Mouse (Mus musculus) kidney, postnatal 36 days (tissue): ENCODE results near the gene Lsp1.
A peak's percentile ranks its signal among the peaks of the same experiment; 100 is the strongest.

Experiments used
- DNase-seq, 2 experiments: peaks; one replicate each; pipeline ENCODE4 v3.0.0; 2021 to 2022; ENCODE audit warnings: mixed read lengths in 2 of 2

The Lsp1 gene

DNA sequence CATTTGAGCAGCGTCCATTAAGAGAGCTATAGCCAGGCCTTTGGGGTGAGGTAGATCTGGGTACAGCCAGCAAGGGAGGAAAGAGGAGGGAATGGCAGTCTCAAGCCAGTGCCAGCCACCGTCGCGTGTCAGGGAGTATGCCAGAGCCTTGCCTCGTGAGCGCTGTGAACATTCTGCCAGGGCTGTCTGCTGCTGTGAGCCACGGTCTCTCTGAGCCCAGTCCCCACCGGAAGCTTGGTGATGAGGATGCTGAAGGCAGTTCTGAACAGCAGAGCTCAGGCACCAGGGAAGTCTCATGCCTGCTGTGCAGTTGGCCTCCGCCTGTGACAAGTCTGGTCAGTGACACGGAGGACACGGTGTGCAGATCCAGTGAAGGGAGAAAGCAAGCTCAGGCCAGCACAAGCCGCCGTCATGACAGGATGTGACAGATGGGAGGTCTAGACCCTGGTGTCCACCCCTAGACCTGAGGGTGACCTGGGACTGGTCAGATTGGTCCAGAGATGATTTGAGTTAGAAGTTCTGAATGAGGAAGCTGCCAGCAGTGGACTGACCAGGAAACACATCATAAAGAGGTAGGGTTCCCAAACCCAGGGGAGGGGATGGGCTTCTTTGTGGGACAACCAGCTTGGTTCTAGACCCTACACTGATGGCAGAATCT, 16.3 kb downstream of the Lsp1 start:
- no peak for DNase-seq

DNA sequence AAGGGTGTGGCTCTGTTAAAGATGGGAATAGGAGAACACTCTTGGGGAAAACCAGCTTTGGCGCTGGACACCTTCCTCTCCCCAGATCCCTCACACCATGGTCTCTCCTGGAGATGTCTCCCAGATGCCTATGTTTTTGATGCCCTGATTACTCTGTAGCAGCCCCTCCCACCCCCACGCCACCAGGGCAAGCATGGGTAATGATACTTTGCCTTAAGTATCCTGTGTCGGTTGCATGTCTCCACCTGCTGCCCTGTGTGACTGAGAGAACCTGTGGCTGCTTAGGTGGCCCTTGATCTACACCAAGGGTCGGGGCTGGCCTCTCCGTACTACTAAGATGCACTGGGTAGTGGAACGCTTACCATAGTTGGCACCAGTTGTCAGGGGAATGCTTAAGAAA, 17.4 kb downstream of the Lsp1 start:
- DNase-seq = no peak

DNA sequence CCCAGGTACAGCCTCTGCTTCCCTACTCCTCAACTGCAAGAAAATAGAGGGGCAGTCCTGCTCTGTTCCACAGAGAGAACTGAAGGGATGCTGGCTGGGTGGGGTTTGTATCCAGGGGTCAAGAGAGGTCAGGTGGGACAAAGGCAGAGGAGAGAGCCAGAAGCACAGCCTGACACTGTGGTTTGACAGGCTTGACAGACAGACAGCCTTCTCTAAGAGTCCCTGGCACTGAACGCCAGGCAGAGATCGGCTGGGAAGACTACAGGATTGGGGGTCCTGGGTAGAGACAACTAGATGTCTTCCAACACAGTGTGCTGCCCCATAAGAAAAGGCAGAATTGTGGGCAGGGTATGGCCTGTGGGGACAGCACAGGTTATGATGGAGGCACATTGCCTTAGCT, 18.0 kb downstream of the Lsp1 start:
- DNase-seq = no peak

DNA sequence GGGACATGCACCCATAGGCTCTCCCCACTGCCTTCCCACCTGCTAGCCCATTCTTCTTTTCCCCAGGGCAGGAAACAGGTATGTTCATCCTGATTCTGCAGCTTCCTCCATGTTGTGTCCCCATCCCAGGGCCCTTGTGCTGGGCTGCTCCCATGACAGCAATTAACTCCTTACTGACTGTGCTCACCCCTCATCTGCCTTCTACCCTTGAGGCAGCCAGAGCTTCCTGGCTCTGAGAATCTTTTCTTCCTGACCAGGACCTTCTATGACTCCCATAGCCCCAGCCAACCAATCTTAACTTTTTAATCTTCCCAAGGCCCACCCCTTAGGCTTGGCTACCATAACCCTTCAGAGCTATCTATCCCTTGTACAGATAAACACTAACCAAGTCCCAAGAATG, 18.7 kb downstream of the Lsp1 start:
- no peak for DNase-seq

DNA sequence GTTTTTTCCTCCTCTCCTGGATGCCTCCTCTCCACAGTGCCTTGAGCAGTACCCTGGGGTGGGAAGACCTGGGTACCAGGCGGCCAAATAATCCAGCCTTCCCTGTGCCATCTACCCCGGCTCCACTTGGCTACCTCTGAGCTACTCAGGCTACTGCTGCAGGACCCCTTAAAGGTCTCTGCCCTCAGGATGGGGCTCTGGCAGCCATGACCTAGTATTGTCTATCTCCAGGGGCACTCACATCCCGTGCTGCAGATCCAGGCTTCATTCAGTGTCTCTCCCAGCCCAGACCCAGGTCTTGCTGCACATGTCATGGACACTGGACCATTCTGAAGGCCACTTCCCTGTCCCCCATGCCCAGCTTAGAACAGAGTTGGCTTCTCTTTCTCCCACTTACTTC, 19.3 kb downstream of the Lsp1 start:
- DNase-seq = no peak

DNA sequence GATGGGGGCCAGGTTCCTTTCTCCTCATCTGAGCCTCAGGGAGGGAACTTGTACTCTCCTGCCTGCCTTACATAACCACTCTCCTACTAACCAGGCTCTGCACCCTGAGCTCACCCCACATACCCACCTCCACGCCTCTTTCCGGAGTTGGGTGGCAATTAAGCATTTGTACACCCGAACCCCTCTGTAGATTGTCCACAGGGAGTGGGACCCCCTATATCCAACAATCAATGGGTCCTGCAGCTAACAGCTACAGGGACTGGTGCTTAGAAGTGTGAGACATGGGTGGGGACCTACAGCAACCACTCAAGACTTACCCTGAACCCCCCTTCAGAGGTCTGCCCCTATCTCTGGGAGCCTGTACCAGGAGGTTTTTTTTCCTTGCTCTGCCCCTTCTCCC, 20.1 kb downstream of the Lsp1 start:
- no peak for DNase-seq

DNA sequence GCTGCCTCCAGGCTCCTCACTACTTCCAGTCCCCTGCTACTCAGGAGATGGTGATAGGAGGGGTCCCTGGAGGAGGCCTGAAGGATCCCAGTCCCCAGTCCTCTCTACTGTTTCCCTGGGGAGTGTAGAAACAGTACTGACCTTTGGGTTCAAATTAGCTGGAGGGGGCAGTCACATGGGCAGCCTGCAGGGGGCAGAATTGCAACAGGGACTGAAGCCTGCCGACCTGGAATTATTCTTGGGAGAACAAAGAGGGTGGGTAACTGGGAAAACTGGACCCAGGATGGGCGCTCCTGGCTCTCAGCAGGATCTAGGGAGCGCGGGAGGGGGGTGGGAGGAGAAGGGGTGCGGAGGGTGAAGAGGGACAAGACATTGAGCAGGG, 20.6 kb downstream of the Lsp1 start:
- DNase-seq = peak; percentile 31 to 69

DNA sequence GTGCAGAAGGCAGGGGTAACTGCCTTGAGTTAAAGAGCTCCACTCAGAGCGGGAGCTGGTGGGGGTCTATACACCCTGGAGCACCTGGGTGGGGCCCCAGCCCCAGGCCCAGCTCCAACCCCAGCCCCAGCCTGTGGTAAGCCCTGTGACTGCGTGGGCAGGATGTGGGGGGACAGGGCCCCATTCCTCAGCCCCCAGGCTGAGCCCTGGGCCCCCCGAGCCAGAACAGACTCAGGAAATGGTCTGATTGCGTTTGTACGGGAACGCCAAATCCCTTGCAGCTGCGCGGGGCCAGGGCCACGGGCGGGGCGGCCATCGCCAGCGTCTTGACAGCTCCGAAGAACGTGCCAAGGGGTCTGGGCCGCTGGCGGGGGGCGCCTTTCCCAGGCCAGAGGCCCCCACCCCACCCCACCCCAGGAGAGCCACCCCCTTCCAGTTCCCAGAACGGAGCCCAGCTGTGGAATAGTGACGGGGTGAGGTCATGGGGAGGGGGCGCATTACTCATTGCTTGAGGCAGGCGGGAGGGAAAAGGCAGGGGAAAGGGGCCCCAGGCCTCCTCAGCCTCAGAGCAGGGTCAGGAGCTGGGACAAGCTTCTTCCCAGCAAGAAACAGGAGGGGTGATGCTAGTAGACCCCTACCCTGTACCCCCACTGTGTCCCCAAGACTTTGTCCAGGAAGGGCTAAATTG, 21.1 kb downstream of the Lsp1 start:
- no peak for DNase-seq

DNA sequence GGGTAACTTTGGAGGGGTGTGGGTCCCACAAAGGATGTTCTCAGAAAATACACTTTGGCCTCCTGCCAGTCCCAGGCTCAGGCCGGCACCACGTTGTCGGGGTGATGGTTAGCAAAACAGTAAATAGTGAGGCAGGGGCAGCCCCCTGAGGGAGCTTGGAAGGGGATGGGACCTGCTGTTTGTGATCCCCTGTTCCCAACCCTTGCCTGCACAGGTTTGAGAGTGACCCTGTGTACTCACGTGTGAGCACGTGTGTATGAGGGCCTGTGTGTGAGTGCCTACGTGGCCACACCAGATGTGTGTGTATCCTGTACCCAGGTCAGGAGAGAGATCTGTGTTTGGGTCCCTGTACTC, 21.6 kb downstream of the Lsp1 start:
- DNase-seq = no peak

DNA sequence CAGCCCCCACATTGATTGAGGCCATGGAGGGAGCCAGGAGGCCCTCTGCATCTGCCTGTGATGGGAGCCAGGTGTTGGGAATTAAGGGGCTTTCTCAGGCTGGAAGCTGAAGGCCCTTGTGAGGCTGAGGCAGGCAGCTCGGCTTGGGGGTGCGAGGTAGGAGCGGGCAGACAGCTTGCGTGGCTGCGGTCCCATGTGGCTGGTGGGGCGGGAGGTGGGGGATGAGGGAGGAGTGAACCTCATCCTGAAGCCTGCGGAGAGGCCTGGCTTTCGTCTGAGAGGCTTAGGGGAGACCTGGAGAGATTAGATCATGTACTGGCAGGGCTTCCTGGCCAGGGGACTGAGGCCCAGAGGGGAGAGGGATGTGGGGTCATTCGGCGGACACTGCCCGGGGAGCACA, 22.5 kb downstream of the Lsp1 start:
- no peak for DNase-seq

DNA sequence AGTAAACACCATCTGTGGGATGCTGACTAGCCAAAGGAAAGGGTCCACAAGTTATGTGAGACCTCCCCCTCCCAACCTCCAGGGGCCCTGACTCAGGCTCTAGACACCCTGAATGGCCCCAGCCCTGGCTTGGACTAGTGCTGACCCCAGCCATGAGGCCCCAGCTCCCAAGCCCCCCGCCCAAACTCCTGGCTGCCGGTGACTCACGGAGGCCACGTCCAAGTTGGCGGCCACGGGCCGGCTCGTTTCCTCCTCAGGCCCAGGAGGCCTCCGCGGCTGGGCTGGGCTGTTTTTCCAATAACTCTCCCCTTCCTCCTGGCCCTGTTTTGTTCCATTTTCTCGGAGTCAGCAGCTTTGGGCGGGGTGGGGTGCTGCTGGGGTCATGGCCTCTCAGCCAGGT, 24.2 kb downstream of the Lsp1 start:
- no peak for DNase-seq

DNA sequence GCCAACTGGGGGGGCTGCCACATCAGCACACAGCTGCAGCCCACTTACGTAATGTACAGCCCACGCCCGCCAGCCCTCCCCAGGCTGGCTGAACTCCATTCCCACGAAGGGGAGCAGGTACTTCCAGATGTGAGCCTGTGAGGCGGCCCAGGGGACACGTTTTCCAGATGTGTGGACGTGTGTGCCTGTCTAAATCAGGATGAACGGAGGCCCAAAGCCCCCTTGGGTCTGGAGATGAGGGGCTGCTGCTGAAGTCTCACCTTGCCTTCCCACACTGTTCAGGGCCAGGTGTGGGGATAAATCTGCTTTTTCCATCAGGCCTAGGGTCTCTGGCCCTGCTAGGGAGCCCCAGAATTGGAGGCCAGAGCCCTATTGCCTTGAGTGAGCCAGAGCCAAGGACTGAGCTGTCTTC, 26.1 kb downstream of the Lsp1 start:
- DNase-seq = no peak

DNA sequence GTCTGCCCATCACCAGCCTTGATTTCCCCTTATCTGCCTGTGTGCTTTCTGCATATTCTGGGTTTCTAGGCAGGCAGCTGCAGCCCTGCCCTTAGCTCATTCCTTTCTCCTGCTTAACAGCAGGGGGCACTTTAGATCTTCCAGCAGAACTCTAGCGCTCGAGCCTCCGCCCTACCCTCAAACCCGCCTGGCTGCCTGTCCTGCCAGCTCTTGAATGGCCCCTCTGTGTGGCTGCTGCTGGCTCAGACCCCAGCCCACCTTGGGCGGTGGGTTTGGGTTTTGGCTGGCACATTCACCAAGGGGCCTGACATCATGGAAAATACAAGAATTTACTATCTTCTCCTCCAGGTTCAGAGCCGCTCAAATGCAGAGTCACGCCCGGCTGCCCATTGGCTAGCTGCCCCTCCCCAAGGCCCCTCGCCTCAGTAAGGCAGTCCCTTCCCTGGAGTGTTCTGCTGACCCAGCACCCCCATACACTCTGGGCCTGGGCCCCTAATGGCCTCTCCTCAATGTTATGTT, 26.8 kb downstream of the Lsp1 start:
- DNase-seq = peak; percentile 17 to 34

DNA sequence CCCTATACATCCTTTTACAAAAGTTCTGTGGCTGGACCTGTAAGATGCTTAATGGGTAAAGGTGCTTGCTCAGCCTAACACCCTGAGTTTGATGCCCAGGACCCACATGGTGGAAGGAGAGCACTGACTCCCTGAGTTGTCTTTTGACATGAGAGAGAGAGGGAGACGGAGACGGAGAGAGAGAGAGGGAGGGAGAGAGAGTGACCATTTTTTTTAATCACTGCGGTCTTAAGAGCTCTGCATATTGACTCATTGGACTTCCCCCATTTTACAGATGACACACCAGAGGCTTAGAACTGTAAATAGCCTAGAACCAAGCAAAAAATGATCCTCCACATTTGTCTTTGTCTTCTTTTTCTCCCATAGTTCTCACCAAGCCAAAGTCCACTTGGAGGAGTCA, 27.4 kb downstream of the Lsp1 start:
- DNase-seq = no peak

DNA sequence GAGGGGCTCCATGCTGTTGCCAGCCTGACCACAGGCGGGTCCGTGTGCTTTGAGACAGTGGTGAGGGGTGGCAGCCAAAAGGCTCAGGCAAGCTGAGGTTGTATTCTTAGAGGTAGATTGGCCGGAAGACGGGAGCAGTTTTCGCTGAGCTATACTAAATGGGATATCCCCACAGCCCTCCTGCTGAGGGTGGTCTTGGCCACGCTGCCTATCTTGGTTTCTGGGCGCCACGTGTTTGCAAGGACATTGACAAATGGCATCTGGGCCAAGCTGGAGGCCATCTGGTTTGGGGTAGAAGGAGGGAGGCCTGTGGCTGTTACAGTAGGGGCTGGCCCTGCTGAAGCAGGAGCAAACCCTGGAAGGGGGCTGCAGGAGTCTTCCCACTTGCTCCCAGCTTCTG, 32.9 kb downstream of the Lsp1 start:
- DNase-seq = no peak

DNA sequence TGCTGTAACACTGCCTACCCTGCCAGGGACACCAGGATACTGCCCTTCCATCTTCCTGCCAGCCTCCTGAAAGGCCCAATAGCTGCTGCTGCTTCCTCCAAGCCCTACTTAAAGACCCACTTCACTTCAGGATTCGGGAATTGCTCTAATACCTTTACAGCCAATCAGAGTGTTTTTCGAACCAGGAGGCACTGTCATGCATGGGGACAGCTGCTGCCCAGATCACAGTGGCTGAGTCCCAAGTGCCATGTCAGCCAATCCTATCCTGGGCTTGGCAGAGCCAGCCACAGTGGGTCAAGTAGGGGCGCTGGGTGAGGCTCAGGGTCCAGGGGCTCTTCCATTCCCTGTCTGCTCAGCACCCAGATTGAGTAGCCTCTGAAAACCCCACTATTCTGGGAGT, 35.5 kb downstream of the Lsp1 start:
- DNase-seq = no peak

DNA sequence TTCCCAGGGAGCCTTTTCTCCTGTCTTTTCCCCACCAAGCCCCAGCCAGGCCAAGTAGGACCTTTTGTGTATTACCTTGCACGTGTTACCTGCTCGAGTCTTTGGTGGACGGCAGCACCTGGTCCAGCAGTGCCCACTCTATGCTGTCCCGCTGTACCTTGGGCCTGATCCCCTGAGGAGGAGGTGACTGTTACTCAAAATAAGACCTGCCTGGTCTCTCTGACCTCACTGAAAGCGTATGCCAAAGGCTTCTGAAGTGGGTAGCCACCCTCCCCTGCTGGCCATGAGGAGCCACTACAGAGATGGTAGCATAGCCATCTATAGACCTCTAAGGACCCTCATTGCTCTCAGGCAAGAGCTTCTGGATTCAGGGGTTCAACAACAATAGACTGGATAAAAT, 36.2 kb downstream of the Lsp1 start:
- DNase-seq = no peak

DNA sequence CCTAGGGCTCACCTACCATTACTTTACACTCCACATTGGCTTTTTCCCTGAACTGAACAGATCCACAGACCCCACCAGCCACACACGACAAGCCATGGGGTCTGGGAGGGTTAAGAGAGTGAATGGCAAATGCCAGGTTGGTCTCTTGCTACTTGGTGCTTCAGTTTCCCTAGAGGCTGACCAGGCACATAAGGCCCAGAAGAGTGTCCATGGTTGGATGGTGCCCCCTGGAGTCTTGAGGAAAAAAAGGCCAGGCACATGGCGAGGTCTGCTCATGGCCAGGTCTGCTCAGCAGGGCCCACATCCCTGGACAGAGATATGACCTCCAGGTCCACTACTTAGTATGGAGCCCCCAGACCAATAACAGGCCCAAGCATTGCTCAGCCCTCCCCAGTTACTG, 37.2 kb downstream of the Lsp1 start:
- peak in 1 of 2 experiments; percentile 43 for DNase-seq

DNA sequence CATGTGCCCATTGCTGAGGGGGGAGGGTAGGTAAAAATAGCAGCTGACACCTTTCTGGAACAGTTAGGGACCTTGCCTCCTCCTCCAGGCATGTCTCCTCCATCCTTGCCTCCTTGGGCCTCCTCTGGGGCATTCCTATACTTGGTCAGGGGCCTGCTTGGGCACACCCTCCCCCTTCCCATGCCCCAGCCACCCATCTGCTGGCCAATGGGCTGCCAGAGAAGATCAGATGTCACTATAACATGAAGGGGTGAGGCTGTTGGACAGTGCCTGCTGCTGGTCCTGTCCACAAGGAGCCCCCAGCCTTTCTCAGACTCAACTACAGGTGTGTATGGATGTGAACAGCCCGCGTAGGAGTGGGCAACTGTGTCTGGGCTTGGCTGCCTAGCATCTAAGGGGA, 38.0 kb downstream of the Lsp1 start, which contains the start of gene Tnnt3:
Gene Tnnt3 (plus strand): TSS at position 262 of the 400 bp plus-strand sequence.
- DNase-seq = no peak

DNA sequence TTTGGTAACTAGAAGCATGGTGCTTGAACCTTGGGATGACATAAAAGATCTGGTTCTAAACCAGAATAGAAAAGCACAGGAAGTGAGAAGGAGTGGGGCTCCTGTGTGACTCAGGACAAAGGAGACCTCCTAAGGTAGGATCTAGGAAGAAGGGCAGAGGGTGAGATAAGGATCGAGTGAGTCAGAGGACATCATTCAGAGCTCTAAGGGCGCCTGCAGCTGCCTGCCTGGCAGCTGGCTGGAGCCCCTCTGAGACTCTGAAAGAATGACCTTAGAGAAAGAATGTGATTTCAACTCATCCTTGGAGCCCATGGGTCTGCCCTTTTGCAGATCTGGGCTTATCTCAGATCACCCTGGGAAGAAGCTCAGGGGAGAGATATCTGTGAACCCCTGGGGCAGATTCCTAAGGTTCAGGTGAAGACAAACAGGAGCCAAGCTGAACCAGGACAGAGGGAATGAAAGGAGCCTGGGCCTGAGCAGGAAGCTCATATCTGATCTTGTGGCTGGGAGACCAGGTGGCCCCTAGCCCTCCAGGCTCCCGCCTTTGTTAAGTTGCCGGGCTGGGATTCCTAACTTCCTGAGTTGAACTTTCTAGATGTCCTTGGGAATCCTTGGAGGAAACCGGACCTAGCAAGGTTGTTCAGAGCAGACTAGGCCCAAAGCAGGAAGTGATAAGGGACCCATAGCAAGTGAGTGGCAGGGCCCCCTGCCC, 38.6 kb downstream of the Lsp1 start:
- no peak for DNase-seq

DNA sequence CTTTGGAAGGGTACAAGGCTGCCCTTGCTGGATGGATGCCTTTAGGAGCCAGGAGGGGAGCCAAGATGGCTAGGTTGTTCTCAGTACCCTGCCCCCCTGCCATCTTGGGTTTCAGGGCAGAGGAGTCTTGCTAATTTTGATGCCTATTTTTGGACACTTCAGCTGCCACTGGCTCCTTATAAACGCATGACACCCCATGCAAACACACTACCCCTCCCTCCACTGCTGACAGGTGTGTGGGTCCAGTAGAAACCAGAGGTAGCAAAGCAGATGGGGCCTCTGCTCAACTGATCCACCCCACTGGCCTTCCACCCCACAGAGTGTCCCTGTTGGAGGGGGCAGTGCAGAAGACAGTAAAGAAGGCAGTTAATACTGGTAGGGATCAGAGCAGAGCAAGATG, 39.4 kb downstream of the Lsp1 start:
- DNase-seq = no peak

DNA sequence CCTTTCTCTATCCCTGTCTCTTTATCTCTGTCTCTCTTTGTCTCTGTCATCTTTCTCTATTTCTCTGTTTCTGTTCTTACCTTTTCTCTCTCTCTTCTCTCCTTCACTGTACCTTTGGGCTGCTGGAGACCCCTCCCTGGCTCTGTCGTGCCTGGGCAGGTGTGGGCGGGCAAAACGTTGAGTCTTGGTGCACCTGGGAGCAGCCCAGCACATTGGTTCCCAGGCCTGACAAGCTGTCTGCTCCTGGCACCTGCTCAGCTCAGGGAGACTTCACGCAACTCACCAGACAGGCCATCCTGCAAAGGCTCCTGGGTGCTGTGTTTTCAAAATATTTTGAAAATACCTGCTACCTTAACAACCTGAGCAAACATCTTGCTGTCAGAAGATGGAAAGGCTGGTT, 42.6 kb downstream of the Lsp1 start:
- no peak for DNase-seq

DNA sequence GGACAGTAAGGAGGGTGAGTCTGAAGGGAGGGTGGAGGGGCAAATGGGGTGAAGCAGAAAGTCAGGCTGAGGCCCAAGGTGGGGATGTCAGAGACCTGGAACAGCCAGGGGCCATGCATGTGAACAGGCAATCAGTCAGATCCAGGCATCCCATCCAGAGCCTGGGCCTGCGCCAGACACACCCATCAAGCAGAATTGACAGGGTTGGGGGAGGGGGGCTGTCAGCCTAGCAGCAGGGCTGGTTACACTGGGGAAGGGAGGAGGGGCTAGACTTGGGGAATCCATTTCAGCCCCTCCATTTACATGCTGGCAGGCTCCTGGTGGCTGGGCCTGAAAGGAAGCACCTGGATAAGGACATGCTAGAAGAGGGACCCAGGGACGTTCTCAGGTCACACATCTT, 45.3 kb downstream of the Lsp1 start:
- DNase-seq = no peak

DNA sequence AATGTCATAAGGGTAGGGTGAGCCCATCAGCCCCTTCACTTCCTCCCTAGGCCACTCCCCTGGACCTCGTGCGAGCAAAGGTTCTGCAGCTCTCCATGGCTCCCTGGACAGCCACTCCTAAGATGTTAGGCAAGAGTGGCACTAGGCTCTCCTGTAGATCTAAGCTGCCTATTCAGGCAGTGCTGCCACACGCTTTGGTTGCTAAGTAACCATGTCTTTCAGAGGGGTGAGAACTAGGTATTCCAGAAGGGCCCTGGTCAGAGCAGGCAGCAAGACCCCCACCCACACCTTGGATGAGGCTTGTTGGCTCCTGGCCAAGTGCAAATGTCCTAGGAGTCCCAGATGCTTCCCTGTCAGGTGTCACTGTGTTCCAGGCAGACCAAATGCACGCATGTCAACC, 45.9 kb downstream of the Lsp1 start:
- DNase-seq = no peak
